Mouse (Mus musculus) layer of hippocampus, postnatal 36 days (tissue): ENCODE measurements at regions not wholly inside any gene's neighbourhood (a gene's known extent, or its start where the extent isn't known, plus 50 kb on each side); places are given as distances from the start of the nearest gene placed in this dataset.

Source experiments
- DNase-seq, 2 experiments: peaks; one replicate each; pipeline ENCODE4 v3.0.0; 2022

- DNase-seq: no peak
Observed at GRCm38 (mm10) chr12:70719255-70719654, 106.1 kb upstream of the Frmd6 start.

GRCm38 (mm10) chr12:70720178-70720894, 105.0 kb upstream of the Frmd6 start:
- DNase-seq: no peak

- DNase-seq: no peak
Observed at GRCm38 (mm10) chr12:70725326-70725725, 100.0 kb upstream of the Frmd6 start.

- DNase-seq: no peak
Observed at GRCm38 (mm10) chr12:70727496-70728259, 97.6 kb upstream of the Frmd6 start.

- DNase-seq: no peak
Observed at GRCm38 (mm10) chr12:70728407-70728806, 96.9 kb upstream of the Frmd6 start.

- DNase-seq: no peak
Observed at GRCm38 (mm10) chr12:70729961-70730360, 95.4 kb upstream of the Frmd6 start.

GRCm38 (mm10) chr12:70731498-70731897, 93.8 kb upstream of the Frmd6 start:
- DNase-seq: no peak

- DNase-seq: no peak
Observed at GRCm38 (mm10) chr12:70732591-70732990, 92.7 kb upstream of the Frmd6 start.

- no peak for DNase-seq
Observed at GRCm38 (mm10) chr12:70738554-70738953, 86.8 kb upstream of the Frmd6 start.

GRCm38 (mm10) chr12:70739316-70739715, 86.0 kb upstream of the Frmd6 start:
- no peak for DNase-seq

GRCm38 (mm10) chr12:70739766-70740165, 85.5 kb upstream of the Frmd6 start:
- no peak for DNase-seq

- no peak for DNase-seq
Observed at GRCm38 (mm10) chr12:70742836-70743235, 82.5 kb upstream of the Frmd6 start.

- DNase-seq: no peak
Observed at GRCm38 (mm10) chr12:70745681-70746080, 79.6 kb upstream of the Frmd6 start.

GRCm38 (mm10) chr12:70749651-70750050, 75.7 kb upstream of the Frmd6 start:
- no peak for DNase-seq

- no peak for DNase-seq
Observed at GRCm38 (mm10) chr12:70750651-70751578, 74.4 kb upstream of the Frmd6 start.

- peak in 1 of 2 experiments; percentile 10 for DNase-seq
Observed at GRCm38 (mm10) chr12:70752266-70752910, 72.9 kb upstream of the Frmd6 start.

- DNase-seq: no peak
Observed at GRCm38 (mm10) chr12:70752911-70753290, 72.4 kb upstream of the Frmd6 start.

- no peak for DNase-seq
Observed at GRCm38 (mm10) chr12:70753458-70753857, 71.9 kb upstream of the Frmd6 start.

GRCm38 (mm10) chr12:70758080-70758479, 67.2 kb upstream of the Frmd6 start:
- DNase-seq: no peak

GRCm38 (mm10) chr12:70763542-70763941, 61.8 kb upstream of the Frmd6 start:
- no peak for DNase-seq

GRCm38 (mm10) chr12:70766319-70766718, 59.0 kb upstream of the Frmd6 start:
- no peak for DNase-seq

- DNase-seq: no peak
Observed at GRCm38 (mm10) chr12:70767959-70768358, 57.4 kb upstream of the Frmd6 start.
